Mouse (Mus musculus): ENCODE measurements at regions not wholly inside any gene's neighbourhood (a gene's known extent, or its start where the extent isn't known, plus 50 kb on each side); places are given as distances from the start of the nearest gene placed in this dataset.

DNA sequence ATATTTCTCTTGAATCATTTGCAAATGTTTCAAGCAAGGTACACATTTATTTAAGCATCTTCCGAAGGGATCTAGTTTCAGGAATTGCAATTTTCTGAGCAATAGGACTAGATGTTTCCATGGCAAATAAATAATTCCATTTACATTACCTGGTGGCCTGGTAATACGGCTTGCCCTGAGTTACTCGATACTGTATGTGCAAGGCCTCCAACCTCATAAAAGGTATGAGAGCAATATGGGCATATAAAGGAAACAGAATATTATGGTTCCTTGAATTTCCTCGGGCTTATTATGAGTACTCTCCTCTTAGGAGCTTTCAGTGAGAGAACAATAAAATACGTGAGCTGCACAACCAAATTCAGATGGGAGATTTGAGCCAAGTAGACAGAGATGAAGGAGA lies 81.4 kb upstream of the Gm9972 start:
- no peak for DNase-seq

GRCm38 (mm10) chr11:42965732-42966131 lies 69.8 kb upstream of the Gm9972 start:
- DNase-seq: no peak

- no peak for DNase-seq
These were observed 57.3 kb upstream of the Gm9972 start for GRCm38 (mm10) chr11:42978245-42978644.

Data from kidney, adult 18-20 months (tissue).